8 mouse cellular contexts compared by ENCODE assay signal in genomic region chr5:125157375-125158033, GRCm38 (mm10). TPM values are rescaled to one million over a fixed set of nuclear protein-coding genes. Genes with fewer than 3 reads are reported as not detected.
DNase-seq lines count a peak whose midpoint lies in the region; ATAC-seq and TF ChIP-seq lines count a peak whose summit lies in the region.

No protein-coding gene starts in this region.

- TF ChIP-seq EP300 in lung, postnatal 0 days (IDR thresholded peaks at IDR 0.05): no peak

- H3K9ac ChIP-seq in lung, postnatal 0 days (replicated peaks; ENCODE audit: low read depth): no peak overlapping the region
- no peak overlapping the region for H3K9ac ChIP-seq in liver, embryonic 12.5 days
- H3K9ac ChIP-seq in stomach, embryonic 16.5 days (ENCODE audit: low read length): peak overlapping the region; percentile 60; the same call in 1 of the 2 replicates

- DNase-seq in adrenal gland, postnatal 14 days: peak; percentile 71
- DNase-seq in adrenal gland, postnatal 4 days (ENCODE audit: low spot score in 2 of 2): no peak
- peak; percentile 69 for DNase-seq in lung, postnatal 0 days (ENCODE audit: low spot score)
- DNase-seq in lung, postnatal 25 days (ENCODE audit: low spot score): no peak
- no peak for DNase-seq in right cerebral cortex, postnatal 36 days (ENCODE audit: low spot score in 2 of 2)
- DNase-seq in layer of hippocampus, postnatal 14 days (ENCODE audit: low spot score in 2 of 2): no peak

- no peak; the same call in 1 of the 2 replicates for TF ChIP-seq CTCF in lung, postnatal 0 days (IDR thresholded peaks at IDR 0.05)

- no peaks in the 10 kb centered on the region for H3K27me3 ChIP-seq in lung, postnatal 0 days (replicated peaks; ENCODE audit: insufficient read depth, low read length)
- H3K27me3 ChIP-seq in liver, embryonic 12.5 days (replicated peaks): no peaks in the 10 kb centered on the region
- no peaks in the 10 kb centered on the region for H3K27me3 ChIP-seq in stomach, embryonic 16.5 days (ENCODE audit: control insufficient read depth, insufficient read depth, low read length)

- H3K4me1 ChIP-seq in lung, postnatal 0 days (ENCODE audit: insufficient read depth, low read depth, low read length): peaks cover 38% of the 10 kb centered on the region
- H3K4me1 ChIP-seq in liver, embryonic 12.5 days: peaks cover 75% of the 10 kb centered on the region
- peaks cover 86% of the 10 kb centered on the region for H3K4me1 ChIP-seq in stomach, embryonic 16.5 days (ENCODE audit: control insufficient read depth, insufficient read depth, low read length)

- H3K4me2 ChIP-seq in lung, postnatal 0 days (replicated peaks; ENCODE audit: low read depth, low read length): no peak overlapping the region
- H3K4me2 ChIP-seq in liver, embryonic 12.5 days: peak overlapping the region; percentile 58
- H3K4me2 ChIP-seq in stomach, embryonic 16.5 days (ENCODE audit: low read depth, low read length): peak overlapping the region; percentile 15; the same call in 1 of the 2 replicates

- H3K27ac ChIP-seq in lung, postnatal 0 days (ENCODE audit: low read length): no peak overlapping the region
- no peak overlapping the region for H3K27ac ChIP-seq in liver, embryonic 12.5 days
- H3K27ac ChIP-seq in stomach, embryonic 16.5 days (ENCODE audit: low read length): peak overlapping the region; percentile 83

- H3K36me3 ChIP-seq in lung, postnatal 0 days (ENCODE audit: insufficient read depth, low read length): 0 out of 2 replicates have a peak, but pooled peaks cover 4% of the 10 kb centered on the region
- H3K36me3 ChIP-seq in liver, embryonic 12.5 days: no peaks in the 10 kb centered on the region
- no peaks in the 10 kb centered on the region for H3K36me3 ChIP-seq in stomach, embryonic 16.5 days (ENCODE audit: control insufficient read depth, insufficient read depth, low read length)

- no peak overlapping the region for H3K4me3 ChIP-seq in lung, postnatal 0 days (ENCODE audit: low read depth, low read length)
- H3K4me3 ChIP-seq in liver, embryonic 12.5 days: no peak overlapping the region
- H3K4me3 ChIP-seq in stomach, embryonic 16.5 days (replicated peaks; ENCODE audit: low read length): no peak overlapping the region

- ATAC-seq in lung, postnatal 0 days: peak; percentile 56
- ATAC-seq in liver, embryonic 12.5 days: no peak
- no peak for ATAC-seq in stomach, embryonic 16.5 days (ENCODE audit: insufficient read depth, low FRiP score)

- no peaks in the 10 kb centered on the region for H3K9me3 ChIP-seq in lung, postnatal 0 days (ENCODE audit: low read length)
- no peaks in the 10 kb centered on the region for H3K9me3 ChIP-seq in liver, embryonic 12.5 days (replicated peaks)
- H3K9me3 ChIP-seq in stomach, embryonic 16.5 days (replicated peaks; ENCODE audit: control insufficient read depth, low read length): no peaks in the 10 kb centered on the region

- WGBS in lung, postnatal 0 days: 56% methylated on average over 8 of the region's 8 CpGs
- 53% methylated on average over 8 of the region's 8 CpGs for WGBS in liver, embryonic 12.5 days (ENCODE audit: insufficient replicate concordance)
- 50% methylated on average over 8 of the region's 8 CpGs for whole genome bisulfite sequencing in stomach, embryonic 16.5 days

RNA-seq across cellular contexts. Expression of gene Ncor2, which starts 21.5 kb away (rescaled TPM):
- 165 and 192 TPM in 2 replicates for total RNA-seq in adrenal gland, postnatal 14 days (2021)
- total RNA-seq in adrenal gland, postnatal 4 days (2021): 100 to 1,000 TPM; 240 to 243 TPM
- 20.2 and 23.9 TPM in 2 replicates for polyA plus RNA-seq in lung, postnatal 0 days (2015; fragmentation: Nextera tagmentation; extraction: Ambion mirVana)
- polyA plus RNA-seq in liver, embryonic 12.5 days (2016; fragmentation: Nextera tagmentation; extraction: Ambion mirVana): 9.7 and 10.0 TPM in 2 replicates
- polyA plus RNA-seq in stomach, embryonic 16.5 days (2015; fragmentation: Nextera tagmentation; extraction: Ambion mirVana): 21.4 and 24.6 TPM in 2 replicates
- total RNA-seq in layer of hippocampus, postnatal 14 days (2021): 100 to 1,000 TPM; 238 to 254 TPM

Comparison
In these comparisons a context has a peak if more than half of its experiments do, and no peak if none do; other contexts are left out.
1. DNase-seq: peak in adrenal gland, postnatal 14 days (single experiment) and lung, postnatal 0 days (single experiment); none in adrenal gland, postnatal 4 days (0 of 2), lung, postnatal 25 days (single experiment), right cerebral cortex, postnatal 36 days (0 of 2) and layer of hippocampus, postnatal 14 days (0 of 2).